Mouse (Mus musculus) midbrain, postnatal 0 days (tissue): ENCODE measurements around the gene Rfxank. TPM values are rescaled to one million over a fixed set of nuclear protein-coding genes. Genes with fewer than 3 reads are reported as not detected.

Source experiments
- ATAC-seq: fragments of 200-750 bp; cut with Nextera tagmentation; 2 replicates; pipeline ENCODE4 v1.8.0; 2017; ENCODE audit warnings: moderate number of reproducible peaks, mild to moderate bottlenecking, moderate TSS enrichment, moderate library complexity; ENCODE audit not compliant: low FRiP score
- DNase-seq: peaks from one replicate; pipeline ENCODE4 v3.0.0-alpha.2; 2015; ENCODE audit warnings: low spot score
- H3K27ac ChIP-seq: fragments of 300-500 bp; sonication (generic); 2 replicates; pipeline ENCODE4 v1.5.1; 2014; ENCODE audit warnings: low read depth, mild to moderate bottlenecking, low read length, mixed read lengths
- H3K27me3 ChIP-seq: fragments of 300-500 bp; sonication (generic); 2 replicates; pipeline ENCODE4 v1.6.1; 2014; ENCODE audit warnings: low read length, control low read depth, mixed read lengths; ENCODE audit not compliant: insufficient read depth
- H3K36me3 ChIP-seq: fragments of 300-500 bp; sonication (generic); 2 replicates; pipeline ENCODE4 v1.6.1; 2014; ENCODE audit warnings: low read length, control low read depth, mixed read lengths; ENCODE audit not compliant: insufficient read depth
- H3K4me1 ChIP-seq: fragments of 300-500 bp; sonication (generic); 2 replicates; pipeline ENCODE4 v1.6.1; 2014; ENCODE audit warnings: mild to moderate bottlenecking, control low read depth, antibody characterized with exemption, low read length, mixed read lengths; ENCODE audit not compliant: insufficient read depth
- H3K4me2 ChIP-seq: fragments of 300-500 bp; sonication (generic); 2 replicates; pipeline ENCODE4 v1.6.1; 2014; ENCODE audit warnings: low read depth, mild to moderate bottlenecking, low read length, mixed read lengths; ENCODE audit not compliant: poor library complexity, severe bottlenecking
- H3K4me3 ChIP-seq: fragments of 300-500 bp; sonication (generic); 2 replicates; pipeline ENCODE4 v1.5.1; 2014; ENCODE audit warnings: low read depth, mild to moderate bottlenecking, low read length, moderate library complexity
- H3K9ac ChIP-seq: fragments of 300-500 bp; sonication (generic); replicated peaks from 2 replicates; pipeline ENCODE4 v1.6.1; 2014; ENCODE audit warnings: mild to moderate bottlenecking, low read length, moderate library complexity, mixed read lengths; ENCODE audit not compliant: poor library complexity, severe bottlenecking
- H3K9me3 ChIP-seq: fragments of 300-500 bp; sonication (generic); 2 replicates; pipeline ENCODE4 v1.6.1; 2016; ENCODE audit warnings: low read length, control low read depth
- CTCF ChIP-seq: IDR thresholded peaks from 2 replicates; pipeline ENCODE4 v1.5.1; 2016; ENCODE audit warnings: antibody characterized with exemption, mild to moderate bottlenecking
- WGBS: fragments of 180-500 bp; shearing (Covaris S2); extraction: QIAGEN DNeasy Blood & Tissue Kit; methylation state at CpG from one replicate; pipeline ENCODE4 v1.1.7; 2014; 5-methylcytosine and 5-hydroxymethylcytosine counted together
- polyA plus RNA-seq: library from polyadenylated mRNA; unstranded; fragments of >200 nt; fragmentation: Nextera tagmentation; extraction: Ambion mirVana; gene quantifications from 2 replicates; pipeline ENCODE4 v1.2.1, GENCODE M21; 2015
- total RNA-seq: library from RNA; depleted of rRNA; stranded (reverse); fragments of >200 nt; gene quantifications from 2 replicates; pipeline ENCODE4 v1.2.3, GENCODE M21; 2014; rRNA removed

Gene Rfxank
- total RNA-seq (9.8 and 12.3 TPM in 2 replicates), polyA plus RNA-seq (7.4 and 9.3 TPM in 2 replicates)

DNA sequence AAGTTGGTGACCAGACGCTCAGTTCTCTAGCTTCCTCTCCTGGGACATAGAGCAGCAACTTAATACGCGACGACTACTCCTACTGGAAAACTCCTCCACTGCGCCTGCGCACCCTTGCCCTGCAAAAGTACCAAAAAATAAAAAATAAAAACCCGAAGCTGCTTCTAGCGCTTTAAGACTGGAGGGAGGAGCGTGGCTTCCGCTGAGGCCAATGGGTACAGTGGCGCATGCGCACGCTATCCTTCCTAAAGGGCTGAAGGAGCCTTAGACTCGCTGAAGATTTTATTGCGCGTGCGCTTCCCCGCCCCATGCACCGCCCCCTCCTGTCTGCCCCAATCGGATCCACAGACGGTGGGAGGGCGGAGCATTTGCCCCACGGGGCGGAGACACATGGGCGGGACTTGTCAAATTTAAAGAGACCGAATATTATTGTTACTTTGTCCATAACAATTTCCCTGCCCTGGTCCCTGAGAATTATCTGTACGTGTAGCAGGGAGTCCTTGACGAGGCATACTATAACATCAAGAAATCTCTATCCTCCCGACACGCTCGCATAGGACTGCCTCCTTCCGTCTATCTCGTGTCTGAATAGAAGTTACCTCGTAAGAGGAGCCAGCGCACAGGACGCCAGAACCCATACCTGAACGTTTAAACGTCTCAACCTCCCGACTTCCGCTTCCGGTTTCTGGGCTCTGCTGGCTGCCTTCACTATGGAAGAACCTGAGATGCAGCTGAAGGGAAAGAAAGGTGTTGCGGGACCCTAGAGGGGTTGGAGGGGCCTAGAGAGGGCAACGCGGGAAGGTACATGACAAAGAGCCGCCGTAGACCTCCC lies at the start of gene Rfxank, which contains the start of the genes Borcs8 and Mef2b:
TSS of gene Rfxank (minus strand) at position 129 of the 832 bp plus-strand sequence.
TSS of gene Borcs8 (plus strand) at position 474 of the 832 bp plus-strand sequence.
TSS of gene Mef2b (plus strand) at position 686 of the 832 bp plus-strand sequence.
- peak; percentile 100 for DNase-seq
- WGBS = under 1% methylated on average over 46 of the region's 46 CpGs
- Histone ChIP-seq H3K9me3 (no peaks in the 10 kb centered on the region), H3K27ac (peak within 1 kb of the TSS; percentile 83), H3K9ac (peak within 1 kb of the TSS; percentile 73), H3K4me2 (peak within 1 kb of the TSS; percentile 77), H3K36me3 (peaks cover 31% of the 10 kb centered on the region), H3K4me3 (peak within 1 kb of the TSS; percentile 58), H3K27me3 (no peaks in the 10 kb centered on the region), H3K4me1 (peaks cover 7% of the 10 kb centered on the region)
- peak; percentile 11; the same call in 1 of the 2 replicates for TF ChIP-seq CTCF
- ATAC-seq = peak; percentile 97

DNA sequence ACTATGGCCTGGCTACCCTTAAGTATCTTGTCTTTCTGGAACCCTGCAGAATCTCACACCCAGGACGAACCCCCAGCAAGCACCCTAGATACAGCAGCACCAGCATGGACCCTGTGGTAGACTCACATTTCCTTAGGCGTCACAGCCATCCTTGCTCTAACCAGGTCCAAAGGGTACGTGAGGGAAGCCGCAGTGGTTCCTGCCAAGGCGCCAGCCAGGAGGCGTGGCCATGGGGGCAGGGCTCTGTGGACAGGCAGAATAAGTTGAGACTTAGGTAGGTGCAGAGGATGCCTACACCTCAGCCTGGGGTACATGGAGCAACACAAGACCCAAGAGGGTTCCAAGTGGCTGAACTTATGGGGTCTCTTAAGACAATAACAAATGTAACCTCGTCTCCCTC lies 49.8 kb upstream of the Rfxank start:
- Histone ChIP-seq H3K4me1 (no peaks in the 10 kb centered on the region), H3K27ac (no peak overlapping the region), H3K4me2 (no peak overlapping the region), H3K9me3 (no peaks in the 10 kb centered on the region), H3K9ac (no peak overlapping the region), H3K27me3 (no peaks in the 10 kb centered on the region), H3K36me3 (peaks cover 58% of the 10 kb centered on the region), H3K4me3 (no peak overlapping the region)
- no peak for TF ChIP-seq CTCF
- WGBS = 73% methylated on average over 7 of the region's 7 CpGs
- DNase-seq (no peak), ATAC-seq (no peak)

- no peaks in the 10 kb centered on the region for H3K27me3 ChIP-seq
- H3K36me3 ChIP-seq = peaks cover 38% of the 10 kb centered on the region
- no peak overlapping the region for H3K27ac ChIP-seq
- no peak overlapping the region for H3K9ac ChIP-seq
- WGBS = 85% methylated on average over 4 of the region's 4 CpGs
- no peaks in the 10 kb centered on the region for H3K9me3 ChIP-seq
- ATAC-seq = no peak
- no peak for DNase-seq
- H3K4me2 ChIP-seq = no peak overlapping the region
- no peak for TF ChIP-seq CTCF
- H3K4me3 ChIP-seq = no peak overlapping the region
- no peaks in the 10 kb centered on the region for H3K4me1 ChIP-seq
These were observed 44.2 kb upstream of the Rfxank start for GRCm38 (mm10) chr8:70183194-70183593.

GRCm38 (mm10) chr8:70181903-70182252 lies 42.9 kb upstream of the Rfxank start:
- Histone ChIP-seq H3K27me3 (no peaks in the 10 kb centered on the region), H3K4me3 (no peak overlapping the region), H3K9me3 (no peaks in the 10 kb centered on the region), H3K36me3 (peaks cover 26% of the 10 kb centered on the region), H3K9ac (no peak overlapping the region), H3K4me2 (no peak overlapping the region), H3K4me1 (no peaks in the 10 kb centered on the region), H3K27ac (no peak overlapping the region)
- ATAC-seq (no peak), DNase-seq (no peak)
- TF ChIP-seq CTCF = no peak
- 83% methylated on average over 2 of the region's 2 CpGs for WGBS

DNA sequence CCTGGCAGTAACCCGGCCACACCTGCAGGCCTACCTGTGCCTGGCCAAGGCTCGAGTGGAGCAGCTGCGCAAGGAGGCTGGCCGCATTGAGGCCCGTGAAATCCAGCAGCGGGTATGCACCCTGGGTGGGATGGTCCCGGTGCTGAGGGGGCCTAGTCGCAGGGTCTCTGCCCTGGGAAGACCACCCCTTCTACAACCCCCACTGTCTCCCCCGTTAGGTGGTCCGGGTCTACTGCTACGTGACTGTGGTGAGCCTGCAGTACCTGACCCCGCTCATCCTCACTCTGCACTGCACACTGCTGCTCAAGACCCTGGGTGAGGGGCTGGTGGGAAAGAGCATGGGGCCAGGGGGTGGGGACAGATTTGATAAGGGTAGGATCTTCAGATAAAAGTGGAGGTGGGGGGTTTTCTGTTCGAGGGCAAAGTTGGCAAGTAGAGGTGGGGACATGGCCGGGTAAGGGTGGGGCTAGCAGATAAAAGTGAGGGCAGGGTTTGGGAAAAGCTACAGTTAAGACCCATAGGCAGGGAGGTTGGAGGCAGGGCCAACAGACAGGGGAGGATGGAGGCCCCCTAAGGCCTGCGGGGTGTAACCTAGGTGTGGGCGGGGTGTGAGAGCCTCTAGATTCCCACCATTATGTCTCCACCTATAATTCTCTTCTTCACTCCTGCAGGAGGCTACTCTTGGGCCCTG lies 42.4 kb upstream of the Rfxank start:
- no peak for TF ChIP-seq CTCF
- H3K4me2 ChIP-seq = no peak overlapping the region
- H3K27ac ChIP-seq = no peak overlapping the region
- H3K27me3 ChIP-seq = no peaks in the 10 kb centered on the region
- 86% methylated on average over 16 of the region's 16 CpGs for WGBS
- H3K36me3 ChIP-seq = peaks cover 22% of the 10 kb centered on the region
- DNase-seq (no peak), ATAC-seq (no peak)
- H3K9ac ChIP-seq = no peak overlapping the region
- no peaks in the 10 kb centered on the region for H3K9me3 ChIP-seq
- no peaks in the 10 kb centered on the region for H3K4me1 ChIP-seq
- H3K4me3 ChIP-seq = no peak overlapping the region

DNA sequence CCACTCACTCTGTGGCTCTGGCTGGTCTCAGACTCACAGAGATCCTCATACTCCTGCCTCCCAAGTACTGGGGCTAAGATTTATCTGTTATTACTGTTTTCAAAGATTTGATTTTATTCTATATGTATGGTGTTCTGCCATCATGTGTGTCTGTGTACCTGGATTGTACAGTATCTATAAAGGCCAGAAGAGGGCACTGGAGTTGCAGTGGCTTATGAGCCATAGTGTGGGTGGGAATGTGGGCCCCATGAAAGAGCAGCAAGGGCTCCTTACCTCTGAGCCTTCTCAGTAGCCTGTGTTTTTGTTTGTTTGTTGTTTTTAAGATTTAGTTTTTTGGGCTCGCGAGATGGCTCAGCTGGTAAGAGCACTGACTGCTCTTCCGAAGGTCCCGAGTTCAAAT lies 40.1 kb upstream of the Rfxank start:
- Histone ChIP-seq H3K27me3 (no peaks in the 10 kb centered on the region), H3K4me2 (no peak overlapping the region), H3K9ac (no peak overlapping the region), H3K4me3 (no peak overlapping the region), H3K36me3 (peaks cover 22% of the 10 kb centered on the region), H3K27ac (no peak overlapping the region), H3K4me1 (no peaks in the 10 kb centered on the region), H3K9me3 (no peaks in the 10 kb centered on the region)
- no peak for ATAC-seq
- peak; percentile 61 for TF ChIP-seq CTCF
- DNase-seq = no peak
- 96% methylated on average over 4 of the region's 4 CpGs for WGBS
